Mouse (Mus musculus) hindbrain, embryonic 16.5 days (tissue): Measurements from ENCODE around the gene Atf1. TPM values are rescaled to one million over a fixed set of nuclear protein-coding genes. Genes with fewer than 3 reads are reported as not detected.
A peak's percentile ranks its signal among the peaks of the same experiment; 100 is the strongest.

Experiments used
- ATAC-seq: fragments of 200-750 bp; cut with Nextera tagmentation; 2 replicates; pipeline ENCODE4 v1.8.0; 2017; ENCODE audit warnings: moderate TSS enrichment, moderate library complexity
- H3K27ac ChIP-seq: fragments of 300-500 bp; sonication (generic); 2 replicates; pipeline ENCODE4 v1.5.1; 2014; ENCODE audit warnings: low read depth, mild to moderate bottlenecking, control low read depth, low read length, moderate library complexity
- H3K27me3 ChIP-seq: fragments of 300-500 bp; sonication (generic); replicated peaks from 2 replicates; pipeline ENCODE4 v1.6.1; 2014; ENCODE audit warnings: low read length; ENCODE audit not compliant: control insufficient read depth, insufficient read depth
- H3K36me3 ChIP-seq: fragments of 300-500 bp; sonication (generic); 2 replicates; pipeline ENCODE4 v1.6.1; 2014; ENCODE audit warnings: mild to moderate bottlenecking, low read length, moderate library complexity, mixed read lengths; ENCODE audit not compliant: control insufficient read depth, insufficient read depth
- H3K4me1 ChIP-seq: fragments of 300-500 bp; sonication (generic); 2 replicates; pipeline ENCODE4 v1.6.1; 2014; ENCODE audit warnings: low read depth, low read length; ENCODE audit not compliant: control insufficient read depth, insufficient read depth
- H3K4me2 ChIP-seq: fragments of 300-500 bp; sonication (generic); 2 replicates; pipeline ENCODE4 v1.6.1; 2014; ENCODE audit warnings: mild to moderate bottlenecking, low read length, control low read depth, moderate library complexity
- H3K4me3 ChIP-seq: fragments of 300-500 bp; sonication (generic); 2 replicates; pipeline ENCODE4 v1.5.1; 2014; ENCODE audit warnings: mild to moderate bottlenecking, low read length, control low read depth, moderate library complexity
- H3K9ac ChIP-seq: fragments of 300-500 bp; sonication (generic); 2 replicates; pipeline ENCODE4 v1.6.1; 2014; ENCODE audit warnings: low read depth, mild to moderate bottlenecking, control low read depth, low read length, moderate library complexity
- H3K9me3 ChIP-seq: fragments of 300-500 bp; sonication (generic); 2 replicates; pipeline ENCODE4 v1.6.1; 2014; ENCODE audit warnings: mild to moderate bottlenecking, low read length, moderate library complexity; ENCODE audit not compliant: control insufficient read depth
- WGBS: fragments of 180-500 bp; shearing (Covaris S2); extraction: QIAGEN DNeasy Blood & Tissue Kit; methylation state at CpG from one replicate; pipeline ENCODE4 v1.1.7; 2014; 5-methylcytosine and 5-hydroxymethylcytosine counted together
- polyA plus RNA-seq: library from polyadenylated mRNA; unstranded; fragments of >200 nt; fragmentation: Nextera tagmentation; extraction: Ambion mirVana; gene quantifications from 2 replicates; pipeline ENCODE4 v1.2.1, GENCODE M21; 2015

Atf1 gene
- polyA plus RNA-seq, 1 experiment from 2014 or later, result 13.1 TPM

- Histone ChIP-seq H3K27me3 (no peaks in the 10 kb centered on the region), H3K9me3 (no peaks in the 10 kb centered on the region), H3K36me3 (no peaks in the 10 kb centered on the region), H3K4me1 (peaks cover 12% of the 10 kb centered on the region), H3K9ac (peak overlapping the region; percentile 100), H3K27ac (peak overlapping the region; percentile 100), H3K4me3 (peak overlapping the region; percentile 90), H3K4me2 (peak overlapping the region; percentile 84)
- ATAC-seq, result peak; percentile 53
- 4% methylated on average over 17 of the region's 17 CpGs for WGBS
These were observed 472 bp upstream of the Atf1 start for GRCm38 (mm10) chr15:100227031-100227662.

GRCm38 (mm10) chr15:100228535-100229336, 1.1 kb downstream of the Atf1 start:
- Histone ChIP-seq H3K9me3 (no peaks in the 10 kb centered on the region), H3K4me1 (peaks cover 12% of the 10 kb centered on the region), H3K27ac (peak overlapping the region; percentile 100), H3K27me3 (no peaks in the 10 kb centered on the region), H3K4me3 (peak overlapping the region; percentile 90), H3K36me3 (no peaks in the 10 kb centered on the region; the same call in 1 of the 2 replicates), H3K9ac (peak overlapping the region; percentile 100), H3K4me2 (peak overlapping the region; percentile 55)
- ATAC-seq, result peak; percentile 18; the same call in 1 of the 2 replicates
- WGBS, result 18% methylated on average over 16 of the region's 16 CpGs

- Histone ChIP-seq H3K9ac (no peak overlapping the region), H3K27me3 (no peaks in the 10 kb centered on the region), H3K4me2 (no peak overlapping the region), H3K36me3 (peaks cover 6% of the 10 kb centered on the region), H3K4me1 (peaks cover 12% of the 10 kb centered on the region), H3K4me3 (no peak overlapping the region), H3K9me3 (no peaks in the 10 kb centered on the region), H3K27ac (no peak overlapping the region)
- ATAC-seq, result no peak
- 68% methylated on average over 1 of the region's 1 CpGs for WGBS
These were observed 3.0 kb downstream of the Atf1 start for GRCm38 (mm10) chr15:100230655-100231054.

GRCm38 (mm10) chr15:100231616-100232525, 4.3 kb downstream of the Atf1 start:
- no peaks in the 10 kb centered on the region for H3K27me3 ChIP-seq
- WGBS, result 88% methylated on average over 14 of the region's 14 CpGs

GRCm38 (mm10) chr15:100235208-100235965, 7.8 kb downstream of the Atf1 start:
- no peaks in the 10 kb centered on the region for H3K4me1 ChIP-seq
- no peaks in the 10 kb centered on the region for H3K27me3 ChIP-seq
- no peak overlapping the region for H3K4me2 ChIP-seq
- peaks cover 10% of the 10 kb centered on the region for H3K36me3 ChIP-seq
- H3K9ac ChIP-seq, result no peak overlapping the region
- 94% methylated on average over 12 of the region's 12 CpGs for WGBS
- H3K27ac ChIP-seq, result no peak overlapping the region
- no peaks in the 10 kb centered on the region for H3K9me3 ChIP-seq
- no peak overlapping the region for H3K4me3 ChIP-seq
- no peak for ATAC-seq

More at GRCm38 (mm10) chr15:100231616-100232525, 4.3 kb downstream of the Atf1 start:
- no peak overlapping the region for H3K9ac ChIP-seq
- no peak overlapping the region for H3K27ac ChIP-seq
- peaks cover 10% of the 10 kb centered on the region for H3K36me3 ChIP-seq
- ATAC-seq, result no peak
- no peak overlapping the region for H3K4me3 ChIP-seq
- no peaks in the 10 kb centered on the region for H3K9me3 ChIP-seq
- H3K4me1 ChIP-seq, result peaks cover 10% of the 10 kb centered on the region
- H3K4me2 ChIP-seq, result no peak overlapping the region

GRCm38 (mm10) chr15:100236952-100237351, 9.3 kb downstream of the Atf1 start:
- H3K4me3 ChIP-seq, result no peak overlapping the region
- no peak overlapping the region for H3K27ac ChIP-seq
- no peak for ATAC-seq
- H3K27me3 ChIP-seq, result no peaks in the 10 kb centered on the region
- H3K9ac ChIP-seq, result no peak overlapping the region
- H3K9me3 ChIP-seq, result no peaks in the 10 kb centered on the region
- H3K36me3 ChIP-seq, result peaks cover 10% of the 10 kb centered on the region
- WGBS, result 89% methylated on average over 6 of the region's 6 CpGs
- no peaks in the 10 kb centered on the region for H3K4me1 ChIP-seq
- H3K4me2 ChIP-seq, result no peak overlapping the region

GRCm38 (mm10) chr15:100241780-100242179, 14.2 kb downstream of the Atf1 start:
- ATAC-seq, result no peak
- Histone ChIP-seq H3K9me3 (no peaks in the 10 kb centered on the region), H3K36me3 (peaks cover 4% of the 10 kb centered on the region; the same call in 1 of the 2 replicates), H3K4me1 (no peaks in the 10 kb centered on the region), H3K27ac (no peak overlapping the region), H3K4me2 (no peak overlapping the region), H3K9ac (no peak overlapping the region), H3K4me3 (no peak overlapping the region), H3K27me3 (no peaks in the 10 kb centered on the region)
- 94% methylated on average over 6 of the region's 6 CpGs for WGBS

- H3K36me3 ChIP-seq, result peaks cover 13% of the 10 kb centered on the region
These were observed 18.3 kb downstream of the Atf1 start for GRCm38 (mm10) chr15:100245951-100246350.

More at GRCm38 (mm10) chr15:100245951-100246350, 18.3 kb downstream of the Atf1 start:
- no peaks in the 10 kb centered on the region for H3K27me3 ChIP-seq
- H3K4me1 ChIP-seq, result no peaks in the 10 kb centered on the region
- ATAC-seq, result no peak
- H3K4me2 ChIP-seq, result no peak overlapping the region
- no peak overlapping the region for H3K4me3 ChIP-seq
- 97% methylated on average over 7 of the region's 7 CpGs for WGBS
- no peak overlapping the region for H3K9ac ChIP-seq
- H3K9me3 ChIP-seq, result no peaks in the 10 kb centered on the region
- no peak overlapping the region for H3K27ac ChIP-seq
